Mouse (Mus musculus): ENCODE measurements around the gene Krt78.
A peak's percentile ranks its signal among the peaks of the same experiment; 100 is the strongest.
"Not testable (repeated sequence)": the region's sequence is repeated elsewhere in the genome, so short reads cannot be mapped to it uniquely, and the experiment has no call there.

The Krt78 gene

GRCm38 (mm10) chr15:101954187-101954586 lies at the start of gene Krt78:
TSS of gene Krt78 (minus strand) at chr15:101954287.
- DNase-seq (ENCODE audit: low read depth, low spot score), result no peak

GRCm38 (mm10) chr15:102003516-102003915 lies 49.4 kb upstream of the Krt78 start:
- DNase-seq (ENCODE audit: low read depth, low spot score), result no peak

- DNase-seq (ENCODE audit: low read depth, low spot score), result peak; percentile 78
Observed at GRCm38 (mm10) chr15:102002646-102003488, 48.8 kb upstream of the Krt78 start.

GRCm38 (mm10) chr15:101999676-102000335 lies 45.7 kb upstream of the Krt78 start:
- peak; percentile 76 for DNase-seq (ENCODE audit: low read depth, low spot score)

- no peak for DNase-seq (ENCODE audit: low read depth, low spot score)
Observed at GRCm38 (mm10) chr15:101999156-101999555, 45.1 kb upstream of the Krt78 start.

- not testable (repeated sequence) for DNase-seq (ENCODE audit: low read depth, low spot score)
Observed at GRCm38 (mm10) chr15:101996450-101997078, 42.5 kb upstream of the Krt78 start.

GRCm38 (mm10) chr15:101995484-101996236 lies 41.6 kb upstream of the Krt78 start:
- DNase-seq (ENCODE audit: low read depth, low spot score), result no peak

GRCm38 (mm10) chr15:101994365-101994764 lies 40.3 kb upstream of the Krt78 start:
- DNase-seq (ENCODE audit: low read depth, low spot score), result no peak

- DNase-seq (ENCODE audit: low read depth, low spot score), result no peak
Observed at GRCm38 (mm10) chr15:101990946-101991345, 36.9 kb upstream of the Krt78 start.

GRCm38 (mm10) chr15:101988714-101989113 lies 34.6 kb upstream of the Krt78 start:
- peak; percentile 46 for DNase-seq (ENCODE audit: low read depth, low spot score)

GRCm38 (mm10) chr15:101988119-101988518 lies 34.0 kb upstream of the Krt78 start:
- DNase-seq (ENCODE audit: low read depth, low spot score), result peak; percentile 85

GRCm38 (mm10) chr15:101984746-101985145 lies 30.7 kb upstream of the Krt78 start:
- DNase-seq (ENCODE audit: low read depth, low spot score), result no peak

- DNase-seq (ENCODE audit: low read depth, low spot score), result peak; percentile 99
Observed at GRCm38 (mm10) chr15:101983949-101984601, 30.0 kb upstream of the Krt78 start.

GRCm38 (mm10) chr15:101983315-101983948 lies 29.3 kb upstream of the Krt78 start:
- DNase-seq (ENCODE audit: low read depth, low spot score), result peak; percentile 70

- no peak for DNase-seq (ENCODE audit: low read depth, low spot score)
Observed at GRCm38 (mm10) chr15:101980849-101981248, 26.8 kb upstream of the Krt78 start.

- peak; percentile 50 for DNase-seq (ENCODE audit: low read depth, low spot score)
Observed at GRCm38 (mm10) chr15:101977043-101977726, 23.1 kb upstream of the Krt78 start.

GRCm38 (mm10) chr15:101976641-101977040 lies 22.6 kb upstream of the Krt78 start:
- DNase-seq (ENCODE audit: low read depth, low spot score), result no peak

GRCm38 (mm10) chr15:101976023-101976422 lies 21.9 kb upstream of the Krt78 start:
- peak; percentile 11 for DNase-seq (ENCODE audit: low read depth, low spot score)

GRCm38 (mm10) chr15:101974083-101974845 lies 20.2 kb upstream of the Krt78 start:
- no peak for DNase-seq (ENCODE audit: low read depth, low spot score)
